In the genomic region with DNA sequence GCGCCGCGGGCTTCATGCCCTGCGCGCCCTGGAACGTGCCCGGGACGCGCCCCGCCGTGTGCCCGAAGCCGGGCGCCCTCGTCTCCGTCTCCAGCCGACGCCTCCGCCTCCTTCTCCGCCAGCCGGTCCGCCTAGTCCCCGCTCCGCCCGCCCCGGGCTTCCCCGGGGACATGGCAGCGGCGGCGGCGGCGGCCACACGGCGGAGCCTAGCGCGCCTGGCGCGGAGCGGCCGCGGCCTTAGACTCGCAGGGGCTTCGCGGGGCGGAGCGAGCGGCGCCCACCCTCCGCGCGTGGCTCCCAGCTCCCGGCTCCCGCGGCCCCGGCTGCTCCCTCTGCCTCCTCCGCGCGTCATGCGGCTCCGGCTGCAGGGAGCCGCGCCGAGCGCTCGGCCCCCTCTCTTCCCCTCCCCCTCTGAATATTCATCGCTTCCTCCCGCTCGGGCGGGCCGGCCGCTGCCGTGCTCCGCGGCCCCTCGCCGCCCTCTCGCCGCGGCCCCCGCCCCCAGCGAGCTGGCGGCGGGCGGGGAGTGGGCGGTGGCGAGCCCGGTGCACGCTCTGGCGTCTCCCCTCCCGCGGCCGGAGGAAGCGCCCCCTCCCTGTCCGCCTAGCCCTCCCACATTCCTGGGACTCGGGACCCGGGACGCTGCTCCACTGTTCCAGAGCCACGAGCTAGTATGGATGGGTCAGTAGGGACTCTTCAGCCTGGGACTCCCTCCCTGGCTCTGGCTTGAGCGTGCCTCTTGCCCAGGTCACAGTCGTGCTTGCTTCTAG, we compare ENCODE assay signal across 8 mouse cellular contexts. TPM values are rescaled to one million over a fixed set of nuclear protein-coding genes. Genes with fewer than 3 reads are reported as not detected.
DNase-seq lines count a peak whose midpoint lies in the region; ATAC-seq lines count a peak whose summit lies in the region.

Ptprj (minus strand) TSS at position 412 of the 770 bp plus-strand sequence.

- no peaks in the 10 kb centered on the region for H3K36me3 ChIP-seq in hindbrain, embryonic 16.5 days (ENCODE audit: control insufficient read depth, insufficient read depth, low read length)
- H3K36me3 ChIP-seq in macrophage (ENCODE audit: inconsistent target), result no peaks in the 10 kb centered on the region

- peak within 1 kb of the TSS; percentile 91 for H3K27ac ChIP-seq in hindbrain, embryonic 16.5 days (ENCODE audit: low read depth, low read length)
- peak within 1 kb of the TSS; percentile 97 for H3K27ac ChIP-seq in macrophage

- ATAC-seq in activated CD4-positive, CD25-positive, alpha-beta regulatory T cell, adult 4 months, result peak; percentile 36
- ATAC-seq in hindbrain, embryonic 16.5 days, result peak; percentile 85

- under 1% methylated on average over 54 of the region's 100 CpGs for WGBS in hindbrain, embryonic 16.5 days
- WGBS in macrophage (ENCODE audit: missing documents), result under 1% methylated on average over 96 of the region's 100 CpGs

- H3K9me3 ChIP-seq in hindbrain, embryonic 16.5 days (ENCODE audit: control insufficient read depth, low read length), result no peaks in the 10 kb centered on the region

- DNase-seq in cerebellum, postnatal 4 days (ENCODE audit: low spot score in 2 of 2), result peak; percentile 41 to 55
- peak; percentile 67 for DNase-seq in gastrocnemius, postnatal 10 days
- peak; percentile 49 to 51 for DNase-seq in left cerebral cortex, adult 8-10 months (ENCODE audit: low spot score in 2 of 2)
- DNase-seq in retina, postnatal 7 days (ENCODE audit: low read depth, low spot score), result peak; percentile 41
- peak; percentile 61 to 69 for DNase-seq in urinary bladder, postnatal 36 days (ENCODE audit: low spot score in 2 of 2)

- peak within 1 kb of the TSS; percentile 94 for H3K9ac ChIP-seq in hindbrain, embryonic 16.5 days (ENCODE audit: low read depth, low read length)

- peaks cover 13% of the 10 kb centered on the region for H3K4me1 ChIP-seq in hindbrain, embryonic 16.5 days (ENCODE audit: control insufficient read depth, insufficient read depth, low read depth, low read length)

- H3K79me2 ChIP-seq in macrophage (ENCODE audit: inconsistent target), result peaks cover 33% of the 10 kb centered on the region

- H3K4me2 ChIP-seq in hindbrain, embryonic 16.5 days (ENCODE audit: low read length), result peak within 1 kb of the TSS; percentile 65

- H3K27me3 ChIP-seq in hindbrain, embryonic 16.5 days (replicated peaks; ENCODE audit: control insufficient read depth, insufficient read depth, low read length), result no peaks in the 10 kb centered on the region

- H3K4me3 ChIP-seq in hindbrain, embryonic 16.5 days (ENCODE audit: low read length), result peak within 1 kb of the TSS; percentile 92
- H3K4me3 ChIP-seq in macrophage (ENCODE audit: inconsistent target), result peak within 1 kb of the TSS; percentile 60

RNA-seq across cellular contexts. Expression of gene Ptprj, which starts in this region (rescaled TPM):
- polyA plus RNA-seq in activated CD4-positive, CD25-positive, alpha-beta regulatory T cell, adult 4 months (2017; shearing (Covaris generic)), result 1 to 10 TPM; 4.4 to 5.1 TPM
- total RNA-seq in gastrocnemius, postnatal 10 days (2021), result 1 to 10 TPM; 7.5 to 9.5 TPM
- polyA plus RNA-seq in hindbrain, embryonic 16.5 days (2015; fragmentation: Nextera tagmentation; extraction: Ambion mirVana), result 6.0 and 6.8 TPM in 2 replicates
- 100 to 1,000 TPM in 1 of 4 experiments, 10 to 100 TPM in 3; 90.8 to 104 (median 95.0) TPM for total RNA-seq in left cerebral cortex, adult 8-10 months (2022)
- 100 to 1,000 TPM; 126 to 596 (median 231) TPM for total RNA-seq in macrophage (2018; cell fraction: chromatin; rRNA removed)
- total RNA-seq in macrophage (2018; cell fraction: cytosol; rRNA removed), result 100 to 1,000 TPM; 160 to 376 (median 210) TPM
- 100 to 1,000 TPM; 188 to 661 (median 403) TPM for total RNA-seq in macrophage (2018; cell fraction: nucleus; rRNA removed)
- polyA plus RNA-seq in macrophage (2018), result 88.7 to 130 TPM (median 125 TPM) in 3 replicates

Comparison
In these comparisons a context has a peak if more than half of its experiments do, and no peak if none do; other contexts are left out.
1. Peak in every context shown above with its lines: DNase-seq, ATAC-seq, H3K4me3 ChIP-seq and H3K27ac ChIP-seq.
2. RNA of gene Ptprj (total RNA-seq): 90.8 to 104 TPM in left cerebral cortex, adult 8-10 months; 7.5 to 9.5 TPM in gastrocnemius, postnatal 10 days; every median in the first group is over 4 times any median in the second.
3. RNA of gene Ptprj (polyA plus RNA-seq): 88.7 to 130 TPM in macrophage; 6.0 to 6.8 TPM in hindbrain, embryonic 16.5 days and 4.4 to 5.1 TPM in activated CD4-positive, CD25-positive, alpha-beta regulatory T cell, adult 4 months; every median in the first group is over 10 times any median in the second.